Mouse (Mus musculus) intestine, postnatal 0 days (tissue): ENCODE results near the gene Mfap3. TPM values are rescaled to one million over a fixed set of nuclear protein-coding genes. Genes with fewer than 3 reads are reported as not detected.
A peak's percentile ranks its signal among the peaks of the same experiment; 100 is the strongest.

Source experiments
- ATAC-seq: fragments of 200-750 bp; cut with Nextera tagmentation; 2 replicates; pipeline ENCODE4 v1.8.0; 2017; ENCODE audit warnings: mild to moderate bottlenecking, moderate TSS enrichment, moderate library complexity
- H3K27ac ChIP-seq: fragments of 300-500 bp; sonication (generic); 2 replicates; pipeline ENCODE4 v1.5.1; 2014; ENCODE audit warnings: mild to moderate bottlenecking, low read depth, low read length, moderate library complexity
- H3K27me3 ChIP-seq: fragments of 300-500 bp; sonication (generic); replicated peaks from 2 replicates; pipeline ENCODE4 v1.6.1; 2014; ENCODE audit warnings: low read length, mixed read lengths; ENCODE audit not compliant: control insufficient read depth, insufficient read depth
- H3K36me3 ChIP-seq: fragments of 300-500 bp; sonication (generic); 2 replicates; pipeline ENCODE4 v1.6.1; 2014; ENCODE audit warnings: mild to moderate bottlenecking, moderate library complexity; ENCODE audit not compliant: control insufficient read depth, insufficient read depth
- H3K4me1 ChIP-seq: fragments of 300-500 bp; sonication (generic); replicated peaks from 2 replicates; pipeline ENCODE4 v1.6.1; 2014; ENCODE audit warnings: antibody characterized with exemption, low read length, mixed read lengths; ENCODE audit not compliant: control insufficient read depth, insufficient read depth
- H3K4me2 ChIP-seq: fragments of 300-500 bp; sonication (generic); replicated peaks from 2 replicates; pipeline ENCODE4 v1.6.1; 2014; ENCODE audit warnings: low read depth, mild to moderate bottlenecking, moderate library complexity
- H3K4me3 ChIP-seq: fragments of 300-500 bp; sonication (generic); 2 replicates; pipeline ENCODE4 v1.5.1; 2014; ENCODE audit warnings: low read depth, low read length
- H3K9ac ChIP-seq: fragments of 300-500 bp; sonication (generic); 2 replicates; pipeline ENCODE4 v1.6.1; 2014; ENCODE audit warnings: mild to moderate bottlenecking, low read depth, low read length
- H3K9me3 ChIP-seq: fragments of 300-500 bp; sonication (generic); 2 replicates; pipeline ENCODE4 v1.6.1; 2016; ENCODE audit warnings: mixed run types; ENCODE audit not compliant: control insufficient read depth
- CTCF ChIP-seq: sonication (generic); IDR thresholded peaks from 2 replicates; pipeline ENCODE4 v1.5.1; 2016; ENCODE audit warnings: low read depth, mild to moderate bottlenecking, control low read depth, antibody characterized with exemption, moderate library complexity
- WGBS: fragments of 180-500 bp; shearing (Covaris S2); extraction: QIAGEN DNeasy Blood & Tissue Kit; methylation state at CpG from one replicate; pipeline ENCODE4 v1.1.7; 2014; 5-methylcytosine and 5-hydroxymethylcytosine counted together
- polyA plus RNA-seq: library from polyadenylated mRNA; unstranded; fragments of >200 nt; fragmentation: Nextera tagmentation; extraction: Ambion mirVana; gene quantifications from 2 replicates; pipeline ENCODE4 v1.2.1, GENCODE M21; 2015

Mfap3 gene
- polyA plus RNA-seq, result 30.4 and 31.9 TPM in 2 replicates

- Histone ChIP-seq H3K27ac (peak within 1 kb of the TSS; percentile 83), H3K4me1 (no peaks in the 10 kb centered on the region), H3K9ac (peak within 1 kb of the TSS; percentile 70), H3K36me3 (peaks cover 15% of the 10 kb centered on the region), H3K27me3 (no peaks in the 10 kb centered on the region), H3K4me2 (peak within 1 kb of the TSS; percentile 86), H3K9me3 (no peaks in the 10 kb centered on the region), H3K4me3 (peak within 1 kb of the TSS; percentile 95)
- under 1% methylated on average over 59 of the region's 59 CpGs for WGBS
- peak; percentile 95 for ATAC-seq
- TF ChIP-seq CTCF, result no peak
Observed at GRCm38 (mm10) chr11:57518091-57518750, at the start of gene Mfap3, which contains the start of gene Fam114a2. Gene Mfap3, plus strand, starts transcription at chr11:57518664. Gene Fam114a2, minus strand, starts transcription at chr11:57518617.

GRCm38 (mm10) chr11:57468706-57469105, 49.8 kb upstream of the Mfap3 start:
- TF ChIP-seq CTCF, result peak; percentile 49
- Histone ChIP-seq H3K9ac (no peak overlapping the region), H3K27ac (no peak overlapping the region), H3K27me3 (no peaks in the 10 kb centered on the region), H3K36me3 (no peaks in the 10 kb centered on the region), H3K4me2 (no peak overlapping the region), H3K4me1 (no peaks in the 10 kb centered on the region), H3K4me3 (no peak overlapping the region), H3K9me3 (no peaks in the 10 kb centered on the region)
- WGBS, result 80% methylated on average over 4 of the region's 4 CpGs
- no peak for ATAC-seq

- Histone ChIP-seq H3K4me2 (no peak overlapping the region), H3K9me3 (no peaks in the 10 kb centered on the region), H3K27ac (no peak overlapping the region), H3K4me3 (no peak overlapping the region), H3K27me3 (no peaks in the 10 kb centered on the region), H3K9ac (no peak overlapping the region), H3K36me3 (no peaks in the 10 kb centered on the region), H3K4me1 (no peaks in the 10 kb centered on the region)
- WGBS, result 53% methylated on average over 6 of the region's 6 CpGs
- ATAC-seq, result no peak
- no peak for TF ChIP-seq CTCF
Observed at GRCm38 (mm10) chr11:57470056-57470455, 48.4 kb upstream of the Mfap3 start.

GRCm38 (mm10) chr11:57470979-57471378, 47.5 kb upstream of the Mfap3 start:
- no peak overlapping the region for H3K27ac ChIP-seq
- no peak for ATAC-seq
- H3K4me2 ChIP-seq, result no peak overlapping the region
- no peaks in the 10 kb centered on the region for H3K36me3 ChIP-seq
- H3K27me3 ChIP-seq, result no peaks in the 10 kb centered on the region
- H3K9me3 ChIP-seq, result no peaks in the 10 kb centered on the region
- H3K4me3 ChIP-seq, result no peak overlapping the region
- H3K9ac ChIP-seq, result no peak overlapping the region
- no peaks in the 10 kb centered on the region for H3K4me1 ChIP-seq
- TF ChIP-seq CTCF, result no peak
- 77% methylated on average over 7 of the region's 7 CpGs for WGBS

- WGBS, result 76% methylated on average over 6 of the region's 6 CpGs
- H3K4me1 ChIP-seq, result no peaks in the 10 kb centered on the region
- H3K27ac ChIP-seq, result no peak overlapping the region
- H3K9me3 ChIP-seq, result no peaks in the 10 kb centered on the region
- no peak overlapping the region for H3K9ac ChIP-seq
- no peaks in the 10 kb centered on the region for H3K27me3 ChIP-seq
- H3K4me2 ChIP-seq, result no peak overlapping the region
- no peak for TF ChIP-seq CTCF
- no peak for ATAC-seq
- peaks cover 7% of the 10 kb centered on the region; the same call in 1 of the 2 replicates for H3K36me3 ChIP-seq
- H3K4me3 ChIP-seq, result no peak overlapping the region
Observed at GRCm38 (mm10) chr11:57474296-57474941, 44.0 kb upstream of the Mfap3 start.

GRCm38 (mm10) chr11:57475119-57475518, 43.3 kb upstream of the Mfap3 start:
- 47% methylated on average over 6 of the region's 6 CpGs for WGBS
- Histone ChIP-seq H3K4me1 (no peaks in the 10 kb centered on the region), H3K36me3 (peaks cover 7% of the 10 kb centered on the region; the same call in 1 of the 2 replicates), H3K4me3 (no peak overlapping the region), H3K27me3 (no peaks in the 10 kb centered on the region), H3K27ac (no peak overlapping the region), H3K9me3 (no peaks in the 10 kb centered on the region), H3K9ac (no peak overlapping the region), H3K4me2 (no peak overlapping the region)
- ATAC-seq, result no peak
- peak; percentile 83 for TF ChIP-seq CTCF
